Mouse (Mus musculus): ENCODE measurements around the gene Stambpl1. TPM values are rescaled to one million over a fixed set of nuclear protein-coding genes. Genes with fewer than 3 reads are reported as not detected.
A peak's percentile ranks its signal among the peaks of the same experiment; 100 is the strongest.

Stambpl1 gene
- total RNA-seq (2014; rRNA removed; ENCODE audit: low replicate concordance): 9.4 and 9.9 TPM in 2 replicates
- polyA plus RNA-seq (2015; fragmentation: Nextera tagmentation; extraction: Ambion mirVana): 7.2 and 7.4 TPM in 2 replicates

- Histone ChIP-seq H3K27ac (ENCODE audit: low read depth) (peak within 1 kb of the TSS; percentile 69), H3K9ac (replicated peaks; ENCODE audit: low read depth, low read length) (peak within 1 kb of the TSS; percentile 65)
Observed at GRCm38 (mm10) chr19:34192008-34192963, at the start of gene Stambpl1. Stambpl1 (plus strand) TSS chr19:34192229.

DNA sequence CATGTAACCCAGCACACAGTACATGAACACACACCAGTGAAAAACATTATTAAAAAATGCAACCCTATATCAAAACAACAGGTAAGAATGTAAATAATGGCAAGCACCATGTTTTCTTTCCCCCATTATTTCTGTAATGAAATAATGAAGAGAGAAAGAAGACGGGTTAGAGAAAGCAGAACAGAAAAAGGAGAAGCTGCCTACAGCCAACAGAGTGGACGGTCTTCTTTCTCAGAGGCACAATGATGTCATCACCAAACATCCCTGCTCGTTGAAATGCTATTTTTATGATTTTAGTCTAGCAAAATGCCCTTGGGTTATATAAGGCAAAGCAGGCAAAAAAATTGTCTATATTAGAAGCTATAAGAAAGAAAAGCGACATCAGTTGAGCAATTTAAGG, 43.6 kb upstream of the Stambpl1 start:
- H3K4me1 ChIP-seq (ENCODE audit: control insufficient read depth, insufficient read depth): no peaks in the 10 kb centered on the region
- H3K9ac ChIP-seq (replicated peaks; ENCODE audit: low read depth, low read length): no peak overlapping the region
- no peak overlapping the region for H3K4me3 ChIP-seq (ENCODE audit: low read depth, low read length)
- H3K9me3 ChIP-seq (replicated peaks; ENCODE audit: control insufficient read depth, low read length): no peaks in the 10 kb centered on the region
- no peak for ATAC-seq (ENCODE audit: insufficient read depth, low read depth)
- no peak for DNase-seq (ENCODE audit: low spot score)
- H3K27me3 ChIP-seq (ENCODE audit: control insufficient read depth, insufficient read depth, low read length): no peaks in the 10 kb centered on the region
- no peak overlapping the region for H3K27ac ChIP-seq (ENCODE audit: low read depth)
- 55% methylated on average over 4 of the region's 4 CpGs for whole genome bisulfite sequencing
- H3K4me2 ChIP-seq (ENCODE audit: low read depth, low read length): no peak overlapping the region
- no peak for TF ChIP-seq CTCF (IDR thresholded peaks at IDR 0.05; ENCODE audit: low read depth)
- no peak for TF ChIP-seq EP300 (IDR thresholded peaks at IDR 0.05; ENCODE audit: low read depth)
- H3K36me3 ChIP-seq (replicated peaks; ENCODE audit: control insufficient read depth, insufficient read depth, low read length): no peaks in the 10 kb centered on the region

More at GRCm38 (mm10) chr19:34192008-34192963, at the start of gene Stambpl1:
- DNase-seq (ENCODE audit: low spot score) (peak; percentile 58), ATAC-seq (ENCODE audit: insufficient read depth, low read depth) (peak; percentile 85)
- Histone ChIP-seq H3K4me1 (ENCODE audit: control insufficient read depth, insufficient read depth) (peaks cover 7% of the 10 kb centered on the region; the same call in 1 of the 2 replicates), H3K9me3 (replicated peaks; ENCODE audit: control insufficient read depth, low read length) (no peaks in the 10 kb centered on the region), H3K27me3 (ENCODE audit: control insufficient read depth, insufficient read depth, low read length) (no peaks in the 10 kb centered on the region), H3K4me2 (ENCODE audit: low read depth, low read length) (peak within 1 kb of the TSS; percentile 83), H3K36me3 (replicated peaks; ENCODE audit: control insufficient read depth, insufficient read depth, low read length) (no peaks in the 10 kb centered on the region), H3K4me3 (ENCODE audit: low read depth, low read length) (peak within 1 kb of the TSS; percentile 72)
- WGBS: under 1% methylated on average over 58 of the region's 62 CpGs
- TF ChIP-seq CTCF (IDR thresholded peaks at IDR 0.05; ENCODE audit: low read depth): no peak

- 81% methylated on average over 1 of the region's 1 CpGs for WGBS
- Histone ChIP-seq H3K27ac (ENCODE audit: low read depth) (no peak overlapping the region), H3K9me3 (replicated peaks; ENCODE audit: control insufficient read depth, low read length) (no peaks in the 10 kb centered on the region), H3K4me3 (ENCODE audit: low read depth, low read length) (no peak overlapping the region), H3K27me3 (ENCODE audit: control insufficient read depth, insufficient read depth, low read length) (no peaks in the 10 kb centered on the region), H3K4me2 (ENCODE audit: low read depth, low read length) (no peak overlapping the region), H3K36me3 (replicated peaks; ENCODE audit: control insufficient read depth, insufficient read depth, low read length) (no peaks in the 10 kb centered on the region), H3K4me1 (ENCODE audit: control insufficient read depth, insufficient read depth) (no peaks in the 10 kb centered on the region), H3K9ac (replicated peaks; ENCODE audit: low read depth, low read length) (no peak overlapping the region)
- TF ChIP-seq CTCF (IDR thresholded peaks at IDR 0.05; ENCODE audit: low read depth) (peak; percentile 65), EP300 (IDR thresholded peaks at IDR 0.05; ENCODE audit: low read depth) (no peak)
- peak; percentile 30 for DNase-seq (ENCODE audit: low spot score)
- no peak for ATAC-seq (ENCODE audit: insufficient read depth, low read depth)
Observed at GRCm38 (mm10) chr19:34151909-34152308, 40.1 kb upstream of the Stambpl1 start.

DNA sequence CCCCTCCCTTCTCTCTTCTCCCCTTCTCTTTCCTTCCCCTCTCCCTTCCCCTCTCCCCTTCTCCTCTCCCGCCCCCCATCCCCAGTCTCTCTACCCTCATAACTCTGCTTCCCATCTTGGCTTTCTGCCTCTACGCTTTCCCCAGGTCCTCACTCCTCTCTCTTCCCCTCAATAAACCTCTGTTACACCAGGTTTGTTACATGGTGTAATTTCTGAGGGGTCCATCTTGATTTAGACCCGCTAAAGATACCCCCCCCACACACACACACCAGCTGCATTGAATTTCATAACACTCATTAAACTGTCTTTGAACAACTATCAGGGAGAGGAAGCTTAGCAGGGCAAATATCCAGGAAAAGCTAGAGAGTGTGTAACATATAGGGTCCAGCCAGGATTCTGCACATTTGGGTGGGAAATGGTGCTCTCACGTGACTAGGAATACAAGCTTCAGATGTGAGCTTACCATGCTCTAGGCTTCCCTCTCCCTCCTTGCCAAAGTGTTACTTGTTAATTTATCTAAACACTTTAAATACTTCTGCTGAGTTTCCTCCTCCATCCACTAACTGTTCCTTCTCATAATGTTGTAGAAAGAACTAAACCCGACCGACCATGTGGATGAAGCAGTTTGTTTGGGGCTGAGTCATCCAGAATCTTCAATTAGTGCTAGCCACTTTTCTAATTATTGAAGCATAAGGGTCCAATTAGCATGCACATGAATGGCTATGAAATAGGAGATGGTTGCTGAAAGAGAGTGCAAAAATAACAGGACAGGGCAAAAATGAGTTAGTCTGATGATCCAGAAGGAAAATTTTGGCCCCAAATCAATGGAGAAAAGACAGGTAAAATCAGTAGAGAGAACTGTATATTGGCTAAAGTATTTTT, 38.5 kb upstream of the Stambpl1 start:
- H3K36me3 ChIP-seq (replicated peaks; ENCODE audit: control insufficient read depth, insufficient read depth, low read length): no peaks in the 10 kb centered on the region
- H3K4me3 ChIP-seq (ENCODE audit: low read depth, low read length): no peak overlapping the region
- H3K27ac ChIP-seq (ENCODE audit: low read depth): no peak overlapping the region
- DNase-seq (ENCODE audit: low spot score) (no peak), ATAC-seq (ENCODE audit: insufficient read depth, low read depth) (no peak)
- WGBS: 64% methylated on average over 6 of the region's 6 CpGs
- H3K9me3 ChIP-seq (replicated peaks; ENCODE audit: control insufficient read depth, low read length): no peaks in the 10 kb centered on the region
- no peaks in the 10 kb centered on the region for H3K4me1 ChIP-seq (ENCODE audit: control insufficient read depth, insufficient read depth)
- no peaks in the 10 kb centered on the region for H3K27me3 ChIP-seq (ENCODE audit: control insufficient read depth, insufficient read depth, low read length)
- no peak overlapping the region for H3K4me2 ChIP-seq (ENCODE audit: low read depth, low read length)
- H3K9ac ChIP-seq (replicated peaks; ENCODE audit: low read depth, low read length): no peak overlapping the region
- TF ChIP-seq CTCF (IDR thresholded peaks at IDR 0.05; ENCODE audit: low read depth) (no peak), EP300 (IDR thresholded peaks at IDR 0.05; ENCODE audit: low read depth) (no peak)

GRCm38 (mm10) chr19:34162693-34163092, 29.3 kb upstream of the Stambpl1 start:
- no peak for TF ChIP-seq CTCF (IDR thresholded peaks at IDR 0.05; ENCODE audit: low read depth)
- TF ChIP-seq EP300 (IDR thresholded peaks at IDR 0.05; ENCODE audit: low read depth): no peak
- Histone ChIP-seq H3K9ac (replicated peaks; ENCODE audit: low read depth, low read length) (no peak overlapping the region), H3K27me3 (ENCODE audit: control insufficient read depth, insufficient read depth, low read length) (no peaks in the 10 kb centered on the region), H3K36me3 (replicated peaks; ENCODE audit: control insufficient read depth, insufficient read depth, low read length) (no peaks in the 10 kb centered on the region), H3K9me3 (replicated peaks; ENCODE audit: control insufficient read depth, low read length) (no peaks in the 10 kb centered on the region), H3K4me3 (ENCODE audit: low read depth, low read length) (no peak overlapping the region), H3K27ac (ENCODE audit: low read depth) (no peak overlapping the region), H3K4me1 (ENCODE audit: control insufficient read depth, insufficient read depth) (no peaks in the 10 kb centered on the region), H3K4me2 (ENCODE audit: low read depth, low read length) (no peak overlapping the region)
- DNase-seq (ENCODE audit: low spot score) (no peak), ATAC-seq (ENCODE audit: insufficient read depth, low read depth) (no peak)
- 81% methylated on average over 5 of the region's 5 CpGs for WGBS
